9 mouse cellular contexts compared by ENCODE assay signal in the genomic region with DNA sequence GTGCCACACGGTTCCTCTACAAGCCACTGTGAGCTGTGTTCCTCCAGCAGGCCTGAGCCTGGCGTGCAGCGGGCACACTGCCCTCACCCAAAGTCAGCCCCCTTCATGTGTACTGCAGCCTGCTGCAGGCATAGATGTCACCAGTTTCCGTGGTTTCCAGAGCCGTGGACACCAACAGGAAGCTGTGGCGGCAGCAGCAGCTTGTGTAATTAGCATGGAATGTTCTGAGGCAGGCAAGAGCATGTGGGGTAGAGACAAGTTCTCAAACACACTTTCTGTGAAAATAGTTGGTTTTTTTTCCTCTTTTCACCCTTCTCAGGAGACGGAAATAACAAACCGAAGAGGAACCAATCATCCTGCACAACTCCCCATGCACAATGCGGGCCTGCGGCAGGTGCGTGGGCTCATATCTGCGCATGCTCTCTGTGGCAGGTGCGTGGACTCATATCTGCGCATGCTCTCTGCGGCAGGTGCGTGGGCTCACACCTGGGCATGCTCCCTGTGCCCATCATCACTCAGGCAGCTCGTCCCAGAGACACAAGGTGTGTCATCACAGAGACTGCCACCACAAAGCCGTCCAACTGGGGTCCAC.
DNase-seq lines count a peak whose midpoint lies in the region; ATAC-seq and TF ChIP-seq lines count a peak whose summit lies in the region.
"Had no signal": no experiment of that assay in that cellular context is flagged by ENCODE, and none has a peak within 500 bp of the region (broad histone marks: within the 10 kb centered on the region; RNA-seq: fewer than 3 reads in every experiment).

No protein-coding gene starts in this region.

- no peaks in the 10 kb centered on the region for H3K36me3 ChIP-seq in heart, postnatal 0 days (replicated peaks; ENCODE audit: control insufficient read depth, insufficient read depth, low read length)
- no peaks in the 10 kb centered on the region for H3K36me3 ChIP-seq in liver, postnatal 0 days (replicated peaks; ENCODE audit: insufficient read depth, low read length)
- H3K36me3 ChIP-seq in hindbrain, embryonic 10.5 days, result no peaks in the 10 kb centered on the region
- H3K36me3 ChIP-seq in midbrain, postnatal 0 days (ENCODE audit: insufficient read depth, low read length), result no peaks in the 10 kb centered on the region
- H3K36me3 ChIP-seq: midbrain, embryonic 12.5 days had no signal

- no peak for ATAC-seq in heart, postnatal 0 days (ENCODE audit: insufficient read depth, low read depth)
- no peak for ATAC-seq in liver, postnatal 0 days
- no peak for ATAC-seq in midbrain, postnatal 0 days (ENCODE audit: low FRiP score)

- no peak overlapping the region for H3K4me3 ChIP-seq in heart, postnatal 0 days (ENCODE audit: low read depth, low read length)
- no peak overlapping the region for H3K4me3 ChIP-seq in liver, postnatal 0 days (ENCODE audit: low read depth, low read length)
- H3K4me3 ChIP-seq in hindbrain, embryonic 10.5 days, result no peak overlapping the region
- no peak overlapping the region for H3K4me3 ChIP-seq in midbrain, postnatal 0 days (ENCODE audit: low read depth, low read length)
- H3K4me3 ChIP-seq: midbrain, embryonic 12.5 days had no signal

- H3K27ac ChIP-seq in heart, postnatal 0 days (ENCODE audit: low read depth), result peak overlapping the region; percentile 14; the same call in 1 of the 2 replicates
- H3K27ac ChIP-seq in liver, postnatal 0 days (ENCODE audit: low read depth), result peak overlapping the region; percentile 77
- H3K27ac ChIP-seq in hindbrain, embryonic 10.5 days, result no peak overlapping the region
- H3K27ac ChIP-seq in midbrain, postnatal 0 days (ENCODE audit: low read depth, low read length), result no peak overlapping the region
- H3K27ac ChIP-seq: midbrain, embryonic 12.5 days had no signal

- H3K4me2 ChIP-seq in heart, postnatal 0 days (ENCODE audit: low read depth, low read length), result no peak overlapping the region
- 0 out of 2 replicates have a peak overlapping the region, but pooled peaks have one; percentile 6 for H3K4me2 ChIP-seq in liver, postnatal 0 days (ENCODE audit: low read depth, low read length)
- no peak overlapping the region for H3K4me2 ChIP-seq in midbrain, postnatal 0 days (ENCODE audit: low read depth, low read length, poor library complexity, severe bottlenecking)
- H3K4me2 ChIP-seq: midbrain, embryonic 12.5 days had no signal

- 72% methylated on average over 18 of the region's 18 CpGs for WGBS in heart, postnatal 0 days
- 41% methylated on average over 18 of the region's 18 CpGs for WGBS in liver, postnatal 0 days (ENCODE audit: insufficient replicate concordance)
- WGBS in hindbrain, embryonic 10.5 days, result 90% methylated on average over 18 of the region's 18 CpGs
- 88% methylated on average over 18 of the region's 18 CpGs for WGBS in midbrain, postnatal 0 days

- no peaks in the 10 kb centered on the region for H3K9me3 ChIP-seq in heart, postnatal 0 days (replicated peaks; ENCODE audit: control insufficient read depth, low read length)
- no peaks in the 10 kb centered on the region for H3K9me3 ChIP-seq in liver, postnatal 0 days (ENCODE audit: low read length)
- H3K9me3 ChIP-seq in hindbrain, embryonic 10.5 days, result no peaks in the 10 kb centered on the region
- H3K9me3 ChIP-seq in midbrain, postnatal 0 days (ENCODE audit: low read length), result no peaks in the 10 kb centered on the region
- H3K9me3 ChIP-seq: midbrain, embryonic 12.5 days had no signal

- peaks cover 33% of the 10 kb centered on the region for H3K4me1 ChIP-seq in heart, postnatal 0 days (ENCODE audit: control insufficient read depth, insufficient read depth)
- peaks cover 72% of the 10 kb centered on the region for H3K4me1 ChIP-seq in liver, postnatal 0 days (ENCODE audit: insufficient read depth)
- peaks cover 28% of the 10 kb centered on the region for H3K4me1 ChIP-seq in hindbrain, embryonic 10.5 days (replicated peaks)
- peaks cover 3% of the 10 kb centered on the region; the same call in 1 of the 2 replicates for H3K4me1 ChIP-seq in midbrain, postnatal 0 days (ENCODE audit: insufficient read depth, low read length)

- no peak for TF ChIP-seq CTCF in heart, postnatal 0 days (IDR thresholded peaks at IDR 0.05; ENCODE audit: low read depth)
- TF ChIP-seq CTCF in liver, postnatal 0 days (IDR thresholded peaks at IDR 0.05; ENCODE audit: low read depth), result peak; percentile 3; the same call in 1 of the 2 replicates
- TF ChIP-seq CTCF in midbrain, postnatal 0 days (IDR thresholded peaks at IDR 0.05), result no peak

- no peak for TF ChIP-seq EP300 in heart, postnatal 0 days (IDR thresholded peaks at IDR 0.05; ENCODE audit: low read depth)
- no peak for TF ChIP-seq EP300 in liver, postnatal 0 days (IDR thresholded peaks at IDR 0.05; ENCODE audit: low read depth)

- no peak overlapping the region for H3K9ac ChIP-seq in heart, postnatal 0 days (replicated peaks; ENCODE audit: low read depth, low read length)
- no peak overlapping the region for H3K9ac ChIP-seq in liver, postnatal 0 days (replicated peaks)
- no peak overlapping the region for H3K9ac ChIP-seq in midbrain, postnatal 0 days (replicated peaks; ENCODE audit: low read length, poor library complexity, severe bottlenecking)
- H3K9ac ChIP-seq: midbrain, embryonic 12.5 days had no signal

- H3K27me3 ChIP-seq in heart, postnatal 0 days (ENCODE audit: control insufficient read depth, insufficient read depth, low read length), result no peaks in the 10 kb centered on the region
- H3K27me3 ChIP-seq in liver, postnatal 0 days (ENCODE audit: insufficient read depth, low read length), result no peaks in the 10 kb centered on the region
- no peaks in the 10 kb centered on the region for H3K27me3 ChIP-seq in hindbrain, embryonic 10.5 days (ENCODE audit: insufficient read depth, poor library complexity, severe bottlenecking)
- no peaks in the 10 kb centered on the region for H3K27me3 ChIP-seq in midbrain, postnatal 0 days (ENCODE audit: insufficient read depth, low read length)
- H3K27me3 ChIP-seq: midbrain, embryonic 12.5 days had no signal

- DNase-seq in adrenal gland, postnatal 14 days, result peak; percentile 33
- no peak for DNase-seq in adrenal gland, adult 2 months
- peak; percentile 28 to 39 for DNase-seq in CD8-positive naive resting alpha-beta T cell, adult 2 months (ENCODE audit: low read depth in 2 of 2, low spot score in 2 of 2)
- DNase-seq in heart, postnatal 0 days (ENCODE audit: low spot score), result peak; percentile 51
- peak; percentile 57 for DNase-seq in liver, postnatal 0 days
- peak; percentile 53 for DNase-seq in telencephalon, adult 2 months (ENCODE audit: low read depth, low spot score)
- DNase-seq in hindbrain, embryonic 10.5 days (ENCODE audit: low spot score), result no peak
- no peak for DNase-seq in midbrain, postnatal 0 days (ENCODE audit: low spot score)

Comparison
In these comparisons a context has a peak if more than half of its experiments do, and no peak if none do; other contexts are left out.
1. DNase-seq: peak in adrenal gland, postnatal 14 days (single experiment), CD8-positive naive resting alpha-beta T cell, adult 2 months (2 of 2), heart, postnatal 0 days (single experiment), liver, postnatal 0 days (single experiment) and telencephalon, adult 2 months (single experiment); none in adrenal gland, adult 2 months (single experiment), hindbrain, embryonic 10.5 days (single experiment) and midbrain, postnatal 0 days (single experiment).
2. H3K27ac ChIP-seq: peak in heart, postnatal 0 days (single experiment) and liver, postnatal 0 days (single experiment); none in hindbrain, embryonic 10.5 days (single experiment) and midbrain, postnatal 0 days (single experiment).